Mouse (Mus musculus) forebrain, embryonic 11.5 days (tissue): ENCODE data around the gene Cdc27. TPM values are rescaled to one million over a fixed set of nuclear protein-coding genes. Genes with fewer than 3 reads are reported as not detected.

Experiments used
- polyA plus RNA-seq: library from polyadenylated mRNA; unstranded; fragments of >200 nt; fragmentation: Nextera tagmentation; extraction: Ambion mirVana; gene quantifications from 2 replicates; pipeline ENCODE4 v1.2.1, GENCODE M21; 2014

Gene Cdc27
- polyA plus RNA-seq, 1 experiment from 2014 or later: 62.7 TPM

Other genes starting within 250 kb of the Cdc27 start
- 35.4 and 35.6 TPM in 2 replicates for gene Kansl1, start 81.8 kb downstream of the Cdc27 start, polyA plus RNA-seq
- 0.44 and 0.84 TPM in 2 replicates for gene Myl4, start within 50 bp of the Cdc27 start, polyA plus RNA-seq
- gene Itgb3, start 57.4 kb upstream of the Cdc27 start, polyA plus RNA-seq: 0.98 and 1.1 TPM in 2 replicates
- not detected in 2 replicates for gene Gm11639, start 135.1 kb upstream of the Cdc27 start, polyA plus RNA-seq